28 mouse cellular contexts compared by ENCODE assay signal in the genomic region with DNA sequence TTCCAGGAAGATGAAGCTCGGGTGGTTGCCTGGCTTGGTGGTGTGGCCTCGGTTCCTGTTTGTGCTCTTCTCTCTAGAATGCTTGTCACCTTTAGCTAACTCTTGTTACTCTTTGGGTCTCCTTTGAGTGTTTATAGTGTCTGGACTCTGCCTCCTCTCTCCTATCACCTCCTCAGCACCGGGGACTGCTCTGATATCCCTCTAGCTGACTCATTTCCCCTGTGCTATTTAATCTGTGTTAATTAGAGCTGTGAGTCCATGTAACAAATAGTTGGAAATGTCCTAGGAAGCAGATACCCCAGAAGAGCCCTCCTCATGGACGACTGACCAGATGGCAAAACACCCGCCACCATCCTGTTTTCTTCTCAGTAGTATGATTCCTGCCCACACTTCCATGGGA.
A peak's percentile ranks its signal among the peaks of the same experiment; 100 is the strongest.
DNase-seq lines count a peak whose midpoint lies in the region; ATAC-seq and TF ChIP-seq lines count a peak whose summit lies in the region.
"Had no signal": no experiment of that assay in that cellular context is flagged by ENCODE, and none has a peak within 500 bp of the region (broad histone marks: within the 10 kb centered on the region; RNA-seq: fewer than 3 reads in every experiment).

No protein-coding gene starts in this region.

- H3K4me3 ChIP-seq in heart, embryonic 10.5 days, result no peak overlapping the region
- no peak overlapping the region for H3K4me3 ChIP-seq in heart, embryonic 14.5 days (ENCODE audit: control insufficient read depth in 1 of 2, insufficient read depth in 1 of 2, low read depth in 1 of 2, low read length in 2 of 2)
- H3K4me3 ChIP-seq in kidney, postnatal 0 days (replicated peaks; ENCODE audit: low read depth, low read length), result no peak overlapping the region
- H3K4me3 ChIP-seq in kidney, adult 2 months (ENCODE audit: insufficient read depth, low read depth, low read length), result no peak overlapping the region
- no peak overlapping the region for H3K4me3 ChIP-seq in intestine, embryonic 16.5 days (ENCODE audit: low read length)
- H3K4me3 ChIP-seq: embryonic facial prominence, embryonic 12.5 days; embryonic facial prominence, embryonic 15.5 days; hindbrain, embryonic 12.5 days; hindbrain, embryonic 15.5 days had no signal

- no peak for TF ChIP-seq CTCF in kidney, postnatal 0 days (IDR thresholded peaks at IDR 0.05; ENCODE audit: low read depth)
- no peak for TF ChIP-seq CTCF in kidney, adult 2 months (conservative IDR thresholded peaks at IDR 0.05; ENCODE audit: insufficient read depth, insufficient read length, low read depth, low read length)

- no peak for TF ChIP-seq POLR2A in kidney, adult 2 months (IDR thresholded peaks at IDR 0.05; ENCODE audit: low read depth, low read length)

- no peak overlapping the region for H3K27ac ChIP-seq in heart, embryonic 10.5 days
- peak overlapping the region; percentile 0 to 17; a peak in 1 of 4 replicates for H3K27ac ChIP-seq in heart, embryonic 14.5 days (replicated peaks in 1 of 2; ENCODE audit: control insufficient read depth in 1 of 2, insufficient read depth in 1 of 2, low read depth in 2 of 2, low read length in 2 of 2)
- no peak overlapping the region for H3K27ac ChIP-seq in kidney, postnatal 0 days
- no peak overlapping the region for H3K27ac ChIP-seq in kidney, adult 2 months (ENCODE audit: insufficient read depth, low read depth, low read length)
- H3K27ac ChIP-seq in intestine, embryonic 16.5 days (ENCODE audit: low read length), result no peak overlapping the region
- H3K27ac ChIP-seq: embryonic facial prominence, embryonic 12.5 days; embryonic facial prominence, embryonic 15.5 days; hindbrain, embryonic 12.5 days; hindbrain, embryonic 15.5 days had no signal

- ATAC-seq in heart, embryonic 14.5 days (ENCODE audit: insufficient number of reproducible peaks, insufficient read depth, low FRiP score, low read depth), result 0 out of 2 replicates have a peak, but pooled peaks have one; percentile 56
- no peak for ATAC-seq in kidney, postnatal 0 days (replicated peaks; ENCODE audit: low FRiP score, low read depth)
- ATAC-seq in intestine, embryonic 16.5 days, result no peak
- ATAC-seq: forebrain, embryonic 14.5 days; forebrain, postnatal 0 days; Patski had no signal

- 62% methylated on average over 5 of the region's 5 CpGs for WGBS in heart, embryonic 10.5 days
- WGBS in heart, embryonic 14.5 days, result 54% methylated on average over 5 of the region's 5 CpGs
- WGBS in kidney, postnatal 0 days, result 47% methylated on average over 5 of the region's 5 CpGs
- 67% methylated on average over 5 of the region's 5 CpGs for WGBS in kidney, adult 2 months
- 61% methylated on average over 5 of the region's 5 CpGs for WGBS in intestine, embryonic 16.5 days

- H3K4me1 ChIP-seq in heart, embryonic 10.5 days, result peaks cover 9% of the 10 kb centered on the region; the same call in 1 of the 2 replicates
- peaks cover 5 to 6% of the 10 kb centered on the region in 2 experiments; a peak in 3 of 4 replicates for H3K4me1 ChIP-seq in heart, embryonic 14.5 days (ENCODE audit: control insufficient read depth in 2 of 2, insufficient read depth in 2 of 2, low read length in 2 of 2)
- no peaks in the 10 kb centered on the region; the same call in 1 of the 2 replicates for H3K4me1 ChIP-seq in kidney, postnatal 0 days (replicated peaks; ENCODE audit: insufficient read depth, low read length)
- H3K4me1 ChIP-seq in kidney, adult 2 months (ENCODE audit: control insufficient read depth, insufficient read depth, low read length), result no peaks in the 10 kb centered on the region
- H3K4me1 ChIP-seq in intestine, embryonic 16.5 days (ENCODE audit: control insufficient read depth, insufficient read depth, low read length), result no peaks in the 10 kb centered on the region
- H3K4me1 ChIP-seq: embryonic facial prominence, embryonic 12.5 days; embryonic facial prominence, embryonic 15.5 days; hindbrain, embryonic 12.5 days; hindbrain, embryonic 15.5 days had no signal

- peaks cover 2% of the 10 kb centered on the region; the same call in 1 of the 2 replicates for H3K36me3 ChIP-seq in heart, embryonic 10.5 days
- no peaks in the 10 kb centered on the region for H3K36me3 ChIP-seq in heart, embryonic 14.5 days (ENCODE audit: control insufficient read depth, insufficient read depth, low read length)
- H3K36me3 ChIP-seq in kidney, postnatal 0 days (ENCODE audit: insufficient read depth, low read length), result no peaks in the 10 kb centered on the region
- no peaks in the 10 kb centered on the region for H3K36me3 ChIP-seq in kidney, adult 2 months (ENCODE audit: control insufficient read depth, insufficient read depth, low read length)
- H3K36me3 ChIP-seq in intestine, embryonic 16.5 days (ENCODE audit: control insufficient read depth, insufficient read depth, low read length), result no peaks in the 10 kb centered on the region
- H3K36me3 ChIP-seq: embryonic facial prominence, embryonic 12.5 days; embryonic facial prominence, embryonic 15.5 days; hindbrain, embryonic 12.5 days had no signal

- no peak overlapping the region for H3K4me2 ChIP-seq in heart, embryonic 14.5 days (ENCODE audit: low read length)
- H3K4me2 ChIP-seq in kidney, postnatal 0 days (ENCODE audit: low read length), result no peak overlapping the region
- no peak overlapping the region for H3K4me2 ChIP-seq in intestine, embryonic 16.5 days (ENCODE audit: low read depth, low read length)
- H3K4me2 ChIP-seq: embryonic facial prominence, embryonic 12.5 days; embryonic facial prominence, embryonic 15.5 days; heart, embryonic 11.5 days; hindbrain, embryonic 12.5 days; hindbrain, embryonic 15.5 days had no signal

- H3K9me3 ChIP-seq in heart, embryonic 10.5 days, result no peaks in the 10 kb centered on the region
- no peaks in the 10 kb centered on the region for H3K9me3 ChIP-seq in heart, embryonic 14.5 days (ENCODE audit: control insufficient read depth, low read length)
- H3K9me3 ChIP-seq in kidney, postnatal 0 days (replicated peaks; ENCODE audit: low read length), result no peaks in the 10 kb centered on the region
- no peaks in the 10 kb centered on the region for H3K9me3 ChIP-seq in intestine, embryonic 16.5 days (ENCODE audit: control insufficient read depth, low read length)
- H3K9me3 ChIP-seq: embryonic facial prominence, embryonic 12.5 days; embryonic facial prominence, embryonic 15.5 days; G1E; hindbrain, embryonic 12.5 days; hindbrain, embryonic 15.5 days had no signal

- peak; percentile 80 for DNase-seq in heart, adult 11 months
- DNase-seq in heart, embryonic 10.5 days (ENCODE audit: low spot score), result no peak
- no peak for DNase-seq in heart, adult 8-10 months (ENCODE audit: low spot score)
- peak; percentile 29 for DNase-seq in kidney, postnatal 0 days (ENCODE audit: low spot score)
- DNase-seq in kidney, adult 2 months, result no peak
- DNase-seq: adrenal gland, postnatal 10 days; adrenal gland, postnatal 36 days; B cell, adult 2 months; cerebellum, adult 2 months; cerebellum, adult 9-11 months; cerebellum, postnatal 25 days; forebrain, postnatal 0 days; gastrocnemius, postnatal 10 days; gastrocnemius, postnatal 36 days; heart, postnatal 10 days; kidney, adult 11 months; kidney, adult 9 months had no signal

- no peak overlapping the region for H3K9ac ChIP-seq in heart, embryonic 14.5 days (ENCODE audit: low read length)
- no peak overlapping the region for H3K9ac ChIP-seq in kidney, postnatal 0 days (ENCODE audit: low read depth, low read length)
- no peak overlapping the region for H3K9ac ChIP-seq in intestine, embryonic 16.5 days (ENCODE audit: low read depth, low read length)
- H3K9ac ChIP-seq: embryonic facial prominence, embryonic 12.5 days; embryonic facial prominence, embryonic 15.5 days; forebrain, postnatal 0 days; hindbrain, embryonic 12.5 days; hindbrain, embryonic 15.5 days had no signal

- H3K27me3 ChIP-seq in heart, embryonic 10.5 days (ENCODE audit: insufficient read depth, poor library complexity, severe bottlenecking), result no peaks in the 10 kb centered on the region
- H3K27me3 ChIP-seq in heart, embryonic 14.5 days (ENCODE audit: control insufficient read depth, insufficient read depth, low read length), result no peaks in the 10 kb centered on the region
- H3K27me3 ChIP-seq in kidney, postnatal 0 days (ENCODE audit: insufficient read depth, low read length), result no peaks in the 10 kb centered on the region
- no peaks in the 10 kb centered on the region for H3K27me3 ChIP-seq in kidney, adult 2 months (replicated peaks; ENCODE audit: control insufficient read depth, insufficient read depth, low read length)
- H3K27me3 ChIP-seq in intestine, embryonic 16.5 days (replicated peaks; ENCODE audit: control insufficient read depth, insufficient read depth, low read length), result no peaks in the 10 kb centered on the region
- H3K27me3 ChIP-seq: CH12.LX; embryonic facial prominence, embryonic 12.5 days; embryonic facial prominence, embryonic 15.5 days; hindbrain, embryonic 12.5 days; hindbrain, embryonic 15.5 days; Patski had no signal

Comparison
In these comparisons a context has a peak if more than half of its experiments do, and no peak if none do; other contexts are left out.
1. DNase-seq: peak in heart, adult 11 months (single experiment) and kidney, postnatal 0 days (single experiment); none in heart, embryonic 10.5 days (single experiment), heart, adult 8-10 months (single experiment) and kidney, adult 2 months (single experiment).
2. H3K27ac ChIP-seq: peak in heart, embryonic 14.5 days (2 of 2); none in heart, embryonic 10.5 days (single experiment), kidney, postnatal 0 days (single experiment), kidney, adult 2 months (single experiment) and intestine, embryonic 16.5 days (single experiment).